Mouse (Mus musculus) heart, adult 2 months (tissue): Measurements from ENCODE around the gene Adam22. TPM values are rescaled to one million over a fixed set of nuclear protein-coding genes. Genes with fewer than 3 reads are reported as not detected.

Source experiments
- DNase-seq, 2 experiments: peaks; one replicate each; pipeline ENCODE4 v3.0.0; 2021
- H3K27ac ChIP-seq: fragments of 200-600 bp; 2 replicates; pipeline ENCODE4 v1.8.1; 2022
- H3K27me3 ChIP-seq: fragments of 200-500 bp; 2 replicates; pipeline ENCODE4 v1.6.1; 2012; ENCODE audit warnings: mild to moderate bottlenecking, low read length, inconsistent platforms, mixed read lengths; ENCODE audit not compliant: control insufficient read depth, insufficient read depth
- H3K36me3 ChIP-seq: fragments of 200-500 bp; 2 replicates; pipeline ENCODE4 v1.6.1; 2012; ENCODE audit warnings: low read length, inconsistent platforms; ENCODE audit not compliant: control insufficient read depth, insufficient read depth
- H3K4me1 ChIP-seq: fragments of 200-500 bp; 2 replicates; pipeline ENCODE4 v1.6.1; 2011; ENCODE audit warnings: low read length; ENCODE audit not compliant: control insufficient read depth, insufficient read depth
- H3K4me3 ChIP-seq: fragments of 200-600 bp; 2 replicates; pipeline ENCODE4 v1.8.1; 2022
- H3K79me2 ChIP-seq: fragments of 200-500 bp; replicated peaks from 2 replicates; pipeline ENCODE4 v1.6.1; 2012; ENCODE audit warnings: mild to moderate bottlenecking, inconsistent platforms, low read length, moderate library complexity, mixed read lengths; ENCODE audit not compliant: control insufficient read depth, insufficient read depth
- H3K9ac ChIP-seq: fragments of 200-500 bp; 2 replicates; pipeline ENCODE4 v1.6.1; 2012; ENCODE audit warnings: low read depth, mild to moderate bottlenecking, control low read depth, inconsistent platforms, low read length, mixed read lengths
- CTCF ChIP-seq: fragments of 200-600 bp; IDR thresholded peaks from 2 replicates; pipeline ENCODE4 v1.8.1; 2022; ENCODE audit warnings: antibody characterized with exemption, mild to moderate bottlenecking, moderate library complexity
- EP300 ChIP-seq: fragments of 200-500 bp; IDR thresholded peaks from 2 replicates; pipeline ENCODE4 v1.6.1; 2011; ENCODE audit warnings: low read depth, low read length, control low read depth; ENCODE audit not compliant: insufficient read depth
- POLR2A ChIP-seq: fragments of 200-500 bp; IDR thresholded peaks from 2 replicates; pipeline ENCODE4 v1.6.1; 2011; ENCODE audit warnings: mild to moderate bottlenecking, low read depth, low read length, control low read depth; ENCODE audit not compliant: insufficient read depth
- WGBS: fragments of 180-500 bp; shearing (Covaris S2); methylation state at CpG from one replicate; pipeline ENCODE4 v1.1.7; 2018; 5-methylcytosine and 5-hydroxymethylcytosine counted together
- intact Hi-C: fragments of 180-260 bp; cut with DNase I; formaldehyde crosslinking; loops from one replicate; pipeline ENCODE4 v1.15.1; 2025
- polyA plus RNA-seq: library from polyadenylated mRNA; depleted of rRNA; stranded (reverse); fragments of >200 nt; gene quantifications from 2 replicates; pipeline ENCODE4 v1.2.3, GENCODE M21; 2012
- total RNA-seq, 2 experiments: library from RNA; stranded (reverse); gene quantifications; 2 replicates each; pipeline ENCODE4 v1.2.3; 2021

Gene Adam22
- total and polyA plus RNA-seq, 3 experiments = 1.7 to 4.7 (median 3.6) TPM

GRCm38 (mm10) chr5:8180646-8181045 lies 187.3 kb downstream of the Adam22 start:
- H3K79me2 ChIP-seq = no peaks in the 10 kb centered on the region
- no peak for DNase-seq
- no peaks in the 10 kb centered on the region for H3K4me1 ChIP-seq
- H3K27ac ChIP-seq = no peak overlapping the region
- H3K9ac ChIP-seq = no peak overlapping the region
- TF ChIP-seq POLR2A (no peak), CTCF (no peak), EP300 (no peak)
- intact Hi-C loops = no loop called here
- H3K36me3 ChIP-seq = no peaks in the 10 kb centered on the region
- H3K4me3 ChIP-seq = no peak overlapping the region
- WGBS = 75% methylated on average over 1 of the region's 1 CpGs
- no peaks in the 10 kb centered on the region for H3K27me3 ChIP-seq

GRCm38 (mm10) chr5:8178111-8178510 lies 189.8 kb downstream of the Adam22 start:
- H3K79me2 ChIP-seq = no peaks in the 10 kb centered on the region
- no peaks in the 10 kb centered on the region for H3K27me3 ChIP-seq
- intact Hi-C loops = no loop called here
- no peak overlapping the region for H3K27ac ChIP-seq
- TF ChIP-seq CTCF = no peak
- TF ChIP-seq EP300 = no peak
- TF ChIP-seq POLR2A = no peak
- no peak overlapping the region for H3K4me3 ChIP-seq
- WGBS = 83% methylated on average over 17 of the region's 17 CpGs
- H3K36me3 ChIP-seq = no peaks in the 10 kb centered on the region
- DNase-seq = no peak
- H3K4me1 ChIP-seq = no peaks in the 10 kb centered on the region
- no peak overlapping the region for H3K9ac ChIP-seq

- no peak overlapping the region for H3K9ac ChIP-seq
- no peaks in the 10 kb centered on the region for H3K79me2 ChIP-seq
- H3K4me1 ChIP-seq = no peaks in the 10 kb centered on the region
- no peaks in the 10 kb centered on the region for H3K27me3 ChIP-seq
- no peak overlapping the region for H3K27ac ChIP-seq
- H3K4me3 ChIP-seq = no peak overlapping the region
- no peaks in the 10 kb centered on the region for H3K36me3 ChIP-seq
- 38% methylated on average over 4 of the region's 4 CpGs for WGBS
- intact Hi-C loops = loop anchor here (5.0 kb wide), 2 partner anchors 203 to 258 kb away; partner anchors contain the start of genes Adam22, Dbf4 and Slc25a40
- TF ChIP-seq CTCF (peak; percentile 71), POLR2A (no peak)
- no peak for DNase-seq
These were observed 203.2 kb downstream of the Adam22 start for GRCm38 (mm10) chr5:8164773-8165172.

- H3K79me2 ChIP-seq = no peaks in the 10 kb centered on the region
- no peaks in the 10 kb centered on the region for H3K36me3 ChIP-seq
- no peak for DNase-seq
- 90% methylated on average over 1 of the region's 1 CpGs for WGBS
- no peak overlapping the region for H3K27ac ChIP-seq
- intact Hi-C loops = no loop called here
- H3K4me1 ChIP-seq = no peaks in the 10 kb centered on the region
- TF ChIP-seq CTCF (no peak), POLR2A (no peak), EP300 (no peak)
- no peak overlapping the region for H3K9ac ChIP-seq
- no peak overlapping the region for H3K4me3 ChIP-seq
- no peaks in the 10 kb centered on the region for H3K27me3 ChIP-seq
These were observed 216.3 kb downstream of the Adam22 start for GRCm38 (mm10) chr5:8151645-8152044.

- H3K27ac ChIP-seq = no peak overlapping the region
- TF ChIP-seq EP300 (no peak), CTCF (no peak), POLR2A (no peak)
- no peak overlapping the region for H3K9ac ChIP-seq
- no peaks in the 10 kb centered on the region for H3K4me1 ChIP-seq
- DNase-seq = no peak
- no peaks in the 10 kb centered on the region for H3K27me3 ChIP-seq
- WGBS = 88% methylated on average over 2 of the region's 2 CpGs
- no peaks in the 10 kb centered on the region for H3K36me3 ChIP-seq
- H3K79me2 ChIP-seq = no peaks in the 10 kb centered on the region
- no peak overlapping the region for H3K4me3 ChIP-seq
- intact Hi-C loops = no loop called here
These were observed 221.8 kb downstream of the Adam22 start for GRCm38 (mm10) chr5:8146146-8146545.

- Histone ChIP-seq H3K27ac (no peak overlapping the region), H3K9ac (no peak overlapping the region), H3K27me3 (no peaks in the 10 kb centered on the region), H3K4me3 (no peak overlapping the region), H3K79me2 (no peaks in the 10 kb centered on the region), H3K36me3 (no peaks in the 10 kb centered on the region), H3K4me1 (no peaks in the 10 kb centered on the region)
- DNase-seq = no peak
- TF ChIP-seq POLR2A (no peak), EP300 (no peak), CTCF (no peak)
- 65% methylated on average over 5 of the region's 5 CpGs for whole genome bisulfite sequencing
- intact Hi-C loops = no loop called here
These were observed 222.5 kb downstream of the Adam22 start for GRCm38 (mm10) chr5:8145473-8145872.

- 81% methylated on average over 5 of the region's 5 CpGs for WGBS
- Histone ChIP-seq H3K27me3 (no peaks in the 10 kb centered on the region), H3K79me2 (no peaks in the 10 kb centered on the region), H3K4me1 (no peaks in the 10 kb centered on the region), H3K9ac (no peak overlapping the region), H3K27ac (no peak overlapping the region), H3K36me3 (no peaks in the 10 kb centered on the region), H3K4me3 (no peak overlapping the region)
- intact Hi-C loops = no loop called here
- TF ChIP-seq POLR2A (no peak), CTCF (no peak), EP300 (no peak)
- no peak for DNase-seq
These were observed 235.4 kb downstream of the Adam22 start for GRCm38 (mm10) chr5:8132546-8132945.
